In the genomic region with DNA sequence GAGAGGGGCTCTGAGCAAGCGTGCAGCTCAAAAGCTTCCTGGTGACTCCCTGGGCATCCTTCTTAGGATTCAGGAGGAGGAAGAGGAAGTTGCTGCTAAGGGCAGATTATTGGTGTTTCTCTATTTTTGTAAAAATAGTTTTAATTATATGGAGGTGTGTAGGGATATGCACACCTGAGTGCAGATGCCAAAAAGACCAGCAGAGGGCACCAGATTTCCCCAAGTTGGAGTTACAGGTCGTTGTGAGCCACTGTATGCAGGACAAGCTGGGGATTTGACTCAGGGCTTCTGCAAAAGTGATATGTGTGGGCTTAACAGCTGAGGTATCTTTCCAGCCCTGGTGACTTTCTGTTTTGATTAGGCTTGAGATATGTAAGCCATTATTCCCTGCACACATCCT, we compare ENCODE assay signal across 17 mouse cellular contexts.
DNase-seq lines count a peak whose midpoint lies in the region; ATAC-seq and TF ChIP-seq lines count a peak whose summit lies in the region.
"Had no signal": no experiment of that assay in that cellular context is flagged by ENCODE, and none has a peak within 500 bp of the region (broad histone marks: within the 10 kb centered on the region; RNA-seq: fewer than 3 reads in every experiment).

No protein-coding gene starts in this region.

- no peaks in the 10 kb centered on the region for H3K4me1 ChIP-seq in intestine, postnatal 0 days (replicated peaks; ENCODE audit: control insufficient read depth, insufficient read depth, low read length)
- H3K4me1 ChIP-seq in intestine, embryonic 16.5 days (ENCODE audit: control insufficient read depth, insufficient read depth, low read length), result no peaks in the 10 kb centered on the region
- H3K4me1 ChIP-seq in kidney, embryonic 14.5 days (ENCODE audit: control insufficient read depth, insufficient read depth, low read length), result no peaks in the 10 kb centered on the region
- H3K4me1 ChIP-seq: hindbrain, embryonic 15.5 days; limb, embryonic 12.5 days; midbrain, embryonic 12.5 days had no signal

- H3K9ac ChIP-seq in intestine, postnatal 0 days (ENCODE audit: low read depth, low read length), result no peak overlapping the region
- H3K9ac ChIP-seq in intestine, embryonic 16.5 days (ENCODE audit: low read depth, low read length), result no peak overlapping the region
- no peak overlapping the region for H3K9ac ChIP-seq in kidney, embryonic 14.5 days (ENCODE audit: low read depth, low read length)
- H3K9ac ChIP-seq: hindbrain, embryonic 15.5 days; limb, embryonic 12.5 days; midbrain, embryonic 12.5 days had no signal

- H3K27me3 ChIP-seq in intestine, postnatal 0 days (replicated peaks; ENCODE audit: control insufficient read depth, insufficient read depth, low read length), result no peaks in the 10 kb centered on the region
- H3K27me3 ChIP-seq in intestine, embryonic 16.5 days (replicated peaks; ENCODE audit: control insufficient read depth, insufficient read depth, low read length), result no peaks in the 10 kb centered on the region
- H3K27me3 ChIP-seq in kidney, embryonic 14.5 days (ENCODE audit: control insufficient read depth, insufficient read depth, low read length), result no peaks in the 10 kb centered on the region
- H3K27me3 ChIP-seq: hindbrain, embryonic 15.5 days; limb, embryonic 12.5 days; midbrain, embryonic 12.5 days had no signal

- peak; percentile 1 for DNase-seq in A20 (ENCODE audit: low read depth, low spot score)
- DNase-seq in ES-CJ7 (ENCODE audit: low read depth, low spot score), result peak; percentile 20
- DNase-seq in thymus, postnatal 10 days (ENCODE audit: low spot score in 2 of 2), result peak; percentile 11 to 24
- DNase-seq in urinary bladder, postnatal 25 days (ENCODE audit: low spot score), result no peak
- DNase-seq: adrenal gland, adult 2 months; cerebellum, adult 8-10 months; embryo, embryonic 11 days; heart, adult 2 months; kidney, adult 8-10 months had no signal

- no peaks in the 10 kb centered on the region for H3K9me3 ChIP-seq in intestine, postnatal 0 days (ENCODE audit: control insufficient read depth)
- H3K9me3 ChIP-seq in intestine, embryonic 16.5 days (ENCODE audit: control insufficient read depth, low read length), result no peaks in the 10 kb centered on the region
- no peaks in the 10 kb centered on the region for H3K9me3 ChIP-seq in kidney, embryonic 14.5 days (ENCODE audit: control insufficient read depth, low read length)
- H3K9me3 ChIP-seq: hindbrain, embryonic 15.5 days; limb, embryonic 12.5 days; midbrain, embryonic 12.5 days had no signal

- no peak for ATAC-seq in intestine, postnatal 0 days
- no peak for ATAC-seq in intestine, embryonic 16.5 days
- ATAC-seq in kidney, embryonic 14.5 days (ENCODE audit: low FRiP score, low TSS enrichment), result no peak
- ATAC-seq: forebrain, embryonic 16.5 days had no signal

- no peak overlapping the region for H3K27ac ChIP-seq in intestine, postnatal 0 days (ENCODE audit: low read depth, low read length)
- H3K27ac ChIP-seq in intestine, embryonic 16.5 days (ENCODE audit: low read length), result no peak overlapping the region
- no peak overlapping the region for H3K27ac ChIP-seq in kidney, embryonic 14.5 days (ENCODE audit: low read depth, low read length)
- H3K27ac ChIP-seq: heart, adult 2 months; hindbrain, embryonic 15.5 days; limb, embryonic 12.5 days; macrophage; midbrain, embryonic 12.5 days had no signal

- no peak overlapping the region for H3K4me2 ChIP-seq in intestine, postnatal 0 days (replicated peaks; ENCODE audit: low read depth)
- H3K4me2 ChIP-seq in intestine, embryonic 16.5 days (ENCODE audit: low read depth, low read length), result no peak overlapping the region
- H3K4me2 ChIP-seq in kidney, embryonic 14.5 days (replicated peaks; ENCODE audit: low read depth, low read length), result no peak overlapping the region
- H3K4me2 ChIP-seq: hindbrain, embryonic 15.5 days; limb, embryonic 12.5 days; midbrain, embryonic 12.5 days had no signal

- H3K36me3 ChIP-seq in intestine, postnatal 0 days (ENCODE audit: control insufficient read depth, insufficient read depth), result no peaks in the 10 kb centered on the region
- no peaks in the 10 kb centered on the region for H3K36me3 ChIP-seq in intestine, embryonic 16.5 days (ENCODE audit: control insufficient read depth, insufficient read depth, low read length)
- H3K36me3 ChIP-seq in kidney, embryonic 14.5 days (ENCODE audit: control insufficient read depth, insufficient read depth, low read length), result no peaks in the 10 kb centered on the region
- H3K36me3 ChIP-seq: hindbrain, embryonic 15.5 days; limb, embryonic 12.5 days; midbrain, embryonic 12.5 days had no signal

- 67% methylated on average over 2 of the region's 2 CpGs for WGBS in intestine, postnatal 0 days
- 72% methylated on average over 2 of the region's 2 CpGs for WGBS in intestine, embryonic 16.5 days
- 67% methylated on average over 2 of the region's 2 CpGs for WGBS in kidney, embryonic 14.5 days

- no peak overlapping the region for H3K4me3 ChIP-seq in intestine, postnatal 0 days (ENCODE audit: low read depth, low read length)
- H3K4me3 ChIP-seq in intestine, embryonic 16.5 days (ENCODE audit: low read length), result no peak overlapping the region
- H3K4me3 ChIP-seq in kidney, embryonic 14.5 days (ENCODE audit: low read length), result no peak overlapping the region
- H3K4me3 ChIP-seq: heart, adult 2 months; hindbrain, embryonic 15.5 days; limb, embryonic 12.5 days; midbrain, embryonic 12.5 days had no signal

- peak; percentile 20; the same call in 1 of the 2 replicates for TF ChIP-seq CTCF in intestine, postnatal 0 days (IDR thresholded peaks at IDR 0.05; ENCODE audit: low read depth)
